Mouse (Mus musculus): Measurements from ENCODE around the gene Gm28048. TPM values are rescaled to one million over a fixed set of nuclear protein-coding genes. Genes with fewer than 3 reads are reported as not detected.

Gene Gm28048
- 10 to 100 TPM; 28.5 to 55.4 TPM for total RNA-seq (2021)
- long read RNA-seq, experiment 1, partial matches to known transcripts: 14 of 14 reads
- long read RNA-seq, experiment 1, other reads (novel, unspliced or antisense): 0 of 14 reads
- long read RNA-seq, experiment 2: 0 reads

DNA sequence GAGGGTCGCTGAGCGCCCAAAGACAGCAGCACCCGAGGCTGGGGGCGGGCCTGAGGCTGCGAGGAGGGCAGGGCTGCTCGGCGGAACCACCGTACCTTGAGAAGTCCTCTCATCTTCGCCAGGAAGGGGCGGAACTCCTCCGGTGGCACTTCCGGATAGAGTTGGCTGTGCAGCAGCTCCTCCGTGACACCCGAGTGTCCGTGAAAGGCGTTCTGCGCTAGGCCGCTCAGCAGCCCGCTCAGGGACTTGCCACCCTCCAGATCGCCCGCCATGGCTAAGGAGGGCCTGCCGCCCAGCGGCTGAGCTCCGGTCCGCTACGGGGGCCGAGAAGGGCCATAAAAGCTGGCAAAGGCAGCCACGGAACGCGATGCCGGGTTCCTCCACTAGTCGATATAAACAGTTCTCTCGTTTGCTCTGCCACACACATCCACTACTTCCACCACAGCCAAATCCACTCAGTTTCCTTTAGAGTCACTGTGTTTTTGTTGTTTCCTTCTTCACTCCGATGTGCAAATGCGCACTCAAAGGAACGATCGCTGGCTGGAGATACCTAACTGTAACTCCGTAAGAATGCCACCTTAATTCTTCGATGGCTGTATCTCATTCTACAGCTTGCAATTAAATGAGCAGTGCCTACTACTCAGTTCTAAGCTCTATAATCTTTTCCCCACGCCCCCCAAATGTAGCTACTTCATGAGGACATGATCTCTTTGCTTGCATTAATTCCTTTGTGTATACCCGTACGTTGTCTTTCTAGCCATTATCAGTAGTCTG lies at the start of gene Gm28048, which contains the start of gene Commd1:
Gene Gm28048 (minus strand): TSS at position 107 of the 774 bp plus-strand sequence.
Gene Commd1 (minus strand): TSS at position 399 of the 774 bp plus-strand sequence.
- DNase-seq: peak; percentile 98

DNA sequence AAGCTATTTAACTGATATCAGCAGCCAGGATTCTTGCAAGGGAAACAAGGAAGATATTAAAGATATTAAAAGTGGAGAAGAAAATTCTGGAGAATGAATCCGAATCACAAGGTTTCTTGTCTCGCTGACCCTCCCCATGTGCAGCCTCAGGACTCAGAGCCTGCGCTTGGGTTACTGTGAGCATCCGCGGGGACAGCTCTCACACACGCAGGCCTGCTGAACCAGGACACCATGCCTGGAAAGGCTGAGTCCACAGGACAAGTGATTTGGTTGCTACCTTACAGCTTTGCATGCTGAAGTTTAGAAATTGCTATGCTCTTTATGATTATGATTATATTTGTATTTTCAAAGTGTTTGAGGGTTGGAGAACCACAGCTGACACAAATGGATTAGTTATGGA lies 47.5 kb upstream of the Gm28048 start:
- no peak for DNase-seq

- DNase-seq: no peak
Observed at GRCm38 (mm10) chr11:23028957-23029356, 47.1 kb upstream of the Gm28048 start.

DNA sequence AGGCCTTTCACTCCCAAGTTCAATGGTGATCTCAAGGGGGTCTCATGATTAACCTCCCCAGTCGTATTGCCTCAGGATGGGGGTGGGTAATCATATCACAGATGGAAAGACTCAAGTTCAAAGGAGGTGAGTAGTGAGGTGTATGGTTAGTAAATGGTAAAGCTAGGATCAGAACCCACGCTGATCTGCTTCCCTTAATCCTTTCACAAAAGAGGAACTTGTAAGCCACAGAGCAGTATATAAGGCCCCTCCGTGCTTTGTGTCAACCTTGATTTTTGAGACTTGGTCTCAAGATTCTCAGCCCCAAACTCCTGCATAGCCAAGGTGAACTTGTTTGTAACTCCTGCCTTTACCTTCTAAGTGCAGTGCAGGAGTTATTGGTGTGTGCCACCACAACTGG lies 42.3 kb upstream of the Gm28048 start:
- no peak for DNase-seq

- DNase-seq: no peak
Observed at GRCm38 (mm10) chr11:23023155-23023554, 41.3 kb upstream of the Gm28048 start.

GRCm38 (mm10) chr11:23020841-23021240 lies 39.0 kb upstream of the Gm28048 start:
- DNase-seq: no peak

DNA sequence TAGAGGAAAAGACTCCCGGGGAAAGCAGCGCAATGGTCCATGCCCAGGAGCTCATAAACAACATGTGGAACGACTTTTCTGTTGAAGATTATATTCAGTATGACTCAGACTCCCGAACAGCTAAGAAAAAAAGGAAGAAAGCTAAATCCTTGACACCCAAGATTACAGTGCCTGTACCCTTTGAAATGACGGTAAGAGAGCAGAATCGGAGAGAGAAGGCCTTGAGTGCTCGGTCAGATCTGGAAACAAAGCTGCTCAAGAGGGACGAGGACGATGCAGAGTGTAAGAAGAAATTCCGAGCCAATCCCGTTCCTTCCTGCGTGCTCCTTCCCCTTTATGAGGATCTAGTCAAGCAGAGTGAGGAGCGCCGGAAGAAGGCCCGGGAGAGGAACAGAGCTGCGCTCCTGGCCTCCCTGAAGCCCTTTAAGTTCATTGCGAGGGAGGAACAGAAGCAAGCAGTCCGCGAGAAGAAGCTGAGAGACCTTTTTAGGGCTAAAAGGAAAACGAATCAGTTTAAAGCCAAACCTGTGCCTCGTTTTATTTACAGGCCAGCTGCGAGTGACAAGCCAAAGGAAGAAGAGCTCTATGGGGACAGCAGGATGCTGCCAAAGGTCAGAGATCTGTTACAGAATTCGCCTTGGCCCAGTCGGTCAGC lies 38.4 kb upstream of the Gm28048 start:
- DNase-seq: peak; percentile 34 to 39

GRCm38 (mm10) chr11:23017943-23018342 lies 36.1 kb upstream of the Gm28048 start:
- DNase-seq: no peak

- no peak for DNase-seq
Observed at GRCm38 (mm10) chr11:23014996-23015395, 33.1 kb upstream of the Gm28048 start.

DNA sequence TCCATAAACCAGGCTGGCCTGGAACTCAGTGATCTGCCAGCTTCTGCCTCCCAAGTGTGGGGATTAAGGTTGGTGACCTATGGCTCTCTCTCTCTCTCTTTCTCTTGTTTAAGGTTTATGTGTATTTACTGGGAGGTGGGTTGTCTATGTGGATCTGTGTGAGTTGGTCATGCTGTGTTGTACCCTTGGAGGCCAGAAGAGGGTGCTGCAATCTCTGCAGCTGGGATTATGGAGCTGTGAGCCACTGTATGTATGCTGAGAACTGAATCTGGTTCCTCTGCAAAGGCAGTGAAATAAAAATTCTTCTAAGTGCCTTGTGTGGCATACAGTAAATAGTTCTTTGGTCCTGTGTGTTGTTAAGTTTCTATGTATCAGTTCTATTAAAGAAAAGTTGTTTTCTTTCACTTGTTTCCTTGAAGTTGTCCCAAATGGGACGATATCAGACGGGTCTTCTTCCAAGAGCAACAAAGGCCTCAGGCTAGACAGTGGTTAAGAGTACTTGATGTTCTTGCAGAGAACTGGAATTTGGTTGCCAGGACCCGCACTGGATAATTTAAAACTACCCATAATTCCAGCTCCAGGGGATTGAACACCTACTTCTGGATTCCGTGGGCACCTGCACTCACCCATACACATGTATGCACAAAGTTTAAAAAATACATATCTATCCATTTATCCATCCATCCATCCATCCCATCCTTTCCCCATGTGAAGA lies 31.8 kb upstream of the Gm28048 start:
- DNase-seq: no peak

DNA sequence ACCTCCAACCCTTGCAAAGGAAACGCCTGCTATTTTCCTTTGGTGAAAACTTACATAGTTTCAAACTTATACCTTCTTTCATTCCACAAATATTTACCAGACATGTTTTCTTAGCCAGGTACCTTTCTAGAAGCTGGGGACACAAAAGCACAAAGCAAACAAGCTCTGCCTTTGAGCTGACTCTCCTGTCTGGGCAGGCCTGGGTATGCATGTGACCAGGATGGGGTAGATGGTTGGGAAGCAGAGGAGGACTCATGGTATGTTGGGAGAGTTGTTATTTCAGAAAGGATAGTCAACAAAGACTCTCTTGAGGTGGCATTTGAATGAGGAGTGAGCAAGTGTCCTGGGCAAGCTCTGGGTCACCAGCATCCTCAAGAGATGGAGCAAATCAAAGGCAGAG lies 31.2 kb upstream of the Gm28048 start:
- DNase-seq: no peak

DNA sequence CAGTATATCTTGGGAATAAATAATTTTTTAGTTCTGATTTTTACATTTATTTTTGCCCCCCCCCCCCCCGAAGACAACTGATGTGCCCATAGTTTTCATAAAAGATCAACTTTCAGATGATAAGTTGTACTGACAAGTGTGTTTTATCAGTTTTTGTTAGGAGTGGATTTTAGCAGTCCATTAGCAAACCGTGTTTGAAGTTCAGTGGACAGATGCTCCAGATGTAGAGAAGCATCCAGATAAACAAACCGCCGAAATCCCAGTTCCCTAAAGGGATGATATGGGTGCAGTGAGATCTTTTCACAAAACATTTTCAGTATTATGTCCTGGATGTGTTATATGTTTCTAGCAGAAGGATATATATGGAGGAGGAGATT lies 26.9 kb upstream of the Gm28048 start:
- DNase-seq: no peak

GRCm38 (mm10) chr11:23008181-23008823 lies 26.4 kb upstream of the Gm28048 start:
- peak; percentile 91 for DNase-seq

DNA sequence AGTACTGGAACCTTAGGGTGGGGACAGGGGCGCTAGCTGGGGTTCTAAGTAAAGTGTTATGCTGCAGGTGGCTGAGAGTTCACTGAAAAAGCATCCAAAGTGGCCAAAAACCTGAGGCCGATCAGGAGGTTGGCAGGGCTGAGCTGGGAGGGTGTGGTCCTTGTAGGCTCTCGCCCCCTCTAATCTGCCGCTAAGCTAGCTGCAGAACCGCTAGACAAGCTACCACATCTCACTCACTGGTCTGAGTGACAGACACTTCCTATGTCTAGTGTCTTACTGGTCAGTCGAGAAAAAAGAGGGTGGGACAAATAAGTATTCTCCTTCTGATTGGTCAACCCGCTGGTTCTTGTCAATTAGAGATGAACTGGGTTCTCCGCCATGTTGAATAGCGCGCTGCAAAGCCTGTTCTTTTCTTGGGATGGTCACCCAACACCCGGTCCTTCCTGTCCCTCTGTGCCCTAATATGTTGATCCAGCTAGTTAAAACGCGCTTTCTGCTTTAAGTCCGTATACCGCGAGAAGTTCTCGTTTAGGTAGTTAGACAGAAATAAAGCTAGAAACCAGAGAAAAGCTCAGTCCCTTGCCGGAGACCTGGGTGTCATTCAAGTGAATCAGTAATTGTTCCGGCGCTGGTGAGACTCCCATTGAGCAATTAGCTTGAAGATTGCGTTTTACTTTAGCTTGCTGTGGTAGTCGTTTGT lies 25.7 kb upstream of the Gm28048 start, which contains the start of gene Fam161a:
Gene Fam161a (plus strand): TSS at position 51 of the 700 bp plus-strand sequence.
- DNase-seq: peak; percentile 63 to 79

DNA sequence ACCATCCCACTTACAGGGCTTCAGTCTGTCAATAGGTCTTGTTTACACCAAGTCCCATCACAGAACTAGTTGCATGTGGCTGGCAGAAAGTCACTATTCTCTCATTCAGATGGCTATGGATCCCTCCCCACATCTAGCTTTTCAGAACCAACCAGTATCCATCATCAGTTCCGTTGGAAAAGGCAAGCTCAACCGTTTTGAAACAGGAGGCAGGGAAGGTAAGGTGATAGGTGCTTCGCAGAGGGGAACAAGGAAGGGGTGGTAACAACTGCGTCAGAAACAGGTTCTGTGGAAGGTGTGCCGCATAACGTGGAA lies 25.2 kb upstream of the Gm28048 start:
- DNase-seq: no peak

DNA sequence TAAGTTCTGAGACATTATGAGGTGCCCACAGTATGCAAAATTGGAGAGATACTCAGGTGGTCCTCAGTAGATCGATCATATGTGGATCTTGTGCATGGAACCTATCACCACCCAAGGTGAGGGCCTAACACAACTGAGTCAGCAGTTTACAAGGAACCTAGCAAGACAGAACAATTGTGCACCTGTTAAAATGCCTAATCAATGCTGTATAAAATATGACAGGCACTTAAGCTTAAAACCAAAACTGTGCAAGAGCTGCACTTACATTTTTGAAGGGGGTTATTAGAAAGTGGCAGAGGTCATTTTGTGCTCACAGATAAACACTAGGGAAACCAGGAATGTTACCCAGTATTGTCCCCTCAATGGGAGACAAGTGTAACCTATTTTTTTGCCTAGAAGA lies 23.4 kb upstream of the Gm28048 start:
- DNase-seq: no peak

GRCm38 (mm10) chr11:22998308-22998707 lies 16.4 kb upstream of the Gm28048 start:
- no peak for DNase-seq

DNA sequence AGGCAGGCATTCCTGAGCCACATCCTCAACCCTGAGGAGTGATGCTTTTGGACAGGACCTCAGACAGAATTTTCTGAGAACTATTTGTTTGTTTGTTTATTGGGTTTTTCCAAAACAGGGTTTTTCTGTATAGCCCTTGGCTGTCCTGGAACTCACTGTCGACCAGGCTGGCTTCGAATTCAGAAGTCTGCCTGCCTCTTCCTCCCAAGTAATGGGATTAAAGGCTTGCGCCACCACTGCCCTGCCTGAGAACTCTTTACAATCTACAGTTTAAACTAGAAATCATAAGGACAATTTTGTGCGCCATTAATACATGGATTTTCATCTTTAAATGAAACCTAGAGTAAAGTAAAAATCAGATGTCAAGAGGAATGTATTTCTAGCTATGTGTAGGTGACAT lies 13.6 kb upstream of the Gm28048 start:
- no peak for DNase-seq

DNA sequence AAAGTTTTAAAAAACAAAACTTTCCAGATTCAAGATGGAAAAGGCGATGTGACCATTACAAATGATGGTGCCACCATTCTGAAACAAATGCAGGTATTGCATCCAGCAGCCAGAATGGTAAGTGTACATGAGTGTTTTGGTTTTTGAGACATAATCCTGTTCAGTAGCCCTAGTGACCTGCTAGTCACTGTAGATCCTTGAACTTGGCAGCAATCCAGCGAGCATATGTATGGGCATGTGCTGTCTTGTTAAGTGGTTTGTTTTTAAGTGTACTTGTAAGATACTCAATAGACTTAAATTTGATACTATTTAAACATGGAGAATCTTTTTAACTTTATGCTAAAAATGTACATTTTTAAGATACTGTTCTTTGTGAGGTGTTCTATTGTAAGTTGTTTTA lies 12.4 kb upstream of the Gm28048 start:
- DNase-seq: no peak

DNA sequence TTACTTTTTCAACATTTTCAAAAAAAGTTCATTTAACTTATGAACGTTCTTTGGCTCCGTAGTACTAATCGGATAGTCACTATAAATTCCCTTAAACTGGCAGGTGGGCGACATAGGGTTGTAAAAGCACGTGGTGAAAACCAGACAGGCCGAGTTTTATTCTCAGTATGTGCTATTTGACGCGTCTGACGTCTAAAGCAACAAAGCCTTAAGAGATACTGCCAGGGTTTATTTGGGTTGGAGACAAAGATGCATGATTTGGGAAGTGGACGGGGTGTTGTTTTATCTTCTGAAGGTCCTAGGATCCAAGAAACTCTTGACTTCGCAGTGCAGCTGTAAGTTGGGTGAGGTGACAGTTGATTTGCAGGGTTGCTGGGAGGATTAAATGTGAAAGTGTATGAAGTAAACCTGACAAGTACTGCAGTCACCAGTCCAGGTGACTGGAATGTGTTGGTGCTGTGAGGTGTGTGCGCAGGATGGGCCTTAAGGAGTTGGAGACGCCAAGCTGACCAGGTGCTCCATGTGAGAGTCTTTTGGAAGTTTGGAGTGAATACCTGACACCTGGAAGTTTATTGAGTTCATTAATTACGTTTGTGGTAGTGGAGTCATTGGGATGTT lies 9.4 kb upstream of the Gm28048 start:
- no peak for DNase-seq
